Mouse (Mus musculus): ENCODE results near the gene Rbmx. TPM values are rescaled to one million over a fixed set of nuclear protein-coding genes. Genes with fewer than 3 reads are reported as not detected.

Rbmx gene
- polyA plus RNA-seq, 1 experiment, result 0.97 TPM

DNA sequence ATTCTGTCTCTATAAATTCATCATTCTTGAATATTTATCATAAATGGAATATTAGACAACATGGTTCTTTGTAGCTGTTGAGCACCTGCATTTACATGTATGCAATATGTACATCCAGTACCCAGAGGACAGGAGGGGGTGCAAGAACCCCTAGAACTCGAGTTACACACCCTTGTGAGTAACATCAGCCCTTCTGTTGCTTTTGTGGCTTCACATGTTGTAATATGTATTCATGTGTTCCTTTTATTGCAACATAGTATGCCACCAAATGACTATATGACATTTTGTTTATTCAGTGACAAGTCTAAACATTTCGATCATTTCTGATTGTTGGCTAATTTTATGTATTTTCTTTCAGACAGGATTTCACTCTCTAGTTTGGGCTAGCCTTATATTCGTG lies 15.7 kb downstream of the Rbmx start:
- no peak for TF ChIP-seq GATA1 (IDR thresholded peaks at IDR 0.05; ENCODE audit: low read length)
- Histone ChIP-seq H3K27me3 (ENCODE audit: control insufficient read depth) (no peaks in the 10 kb centered on the region), H3K36me3 (ENCODE audit: control insufficient read depth) (peaks cover 65% of the 10 kb centered on the region), H3K9me3 (ENCODE audit: control insufficient read depth, low read length) (no peaks in the 10 kb centered on the region), H3K4me3 (replicated peaks) (no peak overlapping the region), H3K4me1 (ENCODE audit: control insufficient read depth) (peaks cover 29% of the 10 kb centered on the region)

DNA sequence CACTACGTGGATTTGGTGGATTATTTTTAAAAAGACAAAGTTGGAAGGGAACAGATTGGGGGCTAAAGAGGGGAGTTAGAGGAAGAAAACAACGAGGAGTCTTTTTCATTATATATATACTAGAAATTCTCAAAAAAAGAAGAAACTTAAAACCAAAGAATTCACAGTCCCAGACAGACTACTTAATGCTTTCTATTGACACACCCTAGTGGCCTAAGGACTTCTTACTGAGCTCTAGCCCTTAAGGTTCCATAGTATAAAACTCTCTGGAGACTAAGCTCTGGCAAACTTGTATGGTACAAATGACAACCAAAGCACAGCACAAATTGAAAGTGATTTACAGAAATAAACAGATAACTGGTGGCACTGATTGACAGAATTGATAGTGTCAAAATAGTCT lies 18.8 kb downstream of the Rbmx start:
- H3K9me3 ChIP-seq (ENCODE audit: control insufficient read depth, low read length), result no peaks in the 10 kb centered on the region
- H3K27me3 ChIP-seq (ENCODE audit: control insufficient read depth), result no peaks in the 10 kb centered on the region
- TF ChIP-seq TAL1 (IDR thresholded peaks at IDR 0.05; ENCODE audit: low read length) (no peak), GATA1 (IDR thresholded peaks at IDR 0.05; ENCODE audit: low read length) (no peak)
- H3K4me1 ChIP-seq (ENCODE audit: control insufficient read depth), result peaks cover 45% of the 10 kb centered on the region
- H3K36me3 ChIP-seq (ENCODE audit: control insufficient read depth), result peaks cover 38% of the 10 kb centered on the region
- no peak overlapping the region for H3K4me3 ChIP-seq (replicated peaks)

DNA sequence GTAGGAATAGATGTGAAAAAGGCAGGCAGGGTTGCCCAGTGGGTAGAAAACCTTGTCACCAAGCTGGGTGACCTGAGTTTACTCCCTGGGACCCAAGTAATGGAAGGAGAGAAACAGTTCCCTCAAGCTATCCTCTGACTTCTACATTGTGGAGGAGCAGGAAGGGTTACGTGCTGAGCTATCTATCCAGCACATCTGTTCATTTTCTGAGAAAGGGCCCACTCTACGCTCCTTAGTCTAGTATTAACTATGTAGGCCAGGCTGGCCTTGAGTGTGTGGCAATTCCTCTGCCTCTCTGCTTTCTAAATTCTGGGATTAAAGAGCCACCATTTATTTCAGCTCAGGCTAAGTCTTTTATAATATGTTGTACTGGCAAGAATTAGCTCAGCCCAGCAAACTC lies 19.3 kb downstream of the Rbmx start:
- Histone ChIP-seq H3K36me3 (ENCODE audit: control insufficient read depth) (peaks cover 33% of the 10 kb centered on the region), H3K4me1 (ENCODE audit: control insufficient read depth) (peaks cover 45% of the 10 kb centered on the region), H3K9me3 (ENCODE audit: control insufficient read depth, low read length) (no peaks in the 10 kb centered on the region), H3K4me3 (replicated peaks) (peak overlapping the region; percentile 12), H3K27me3 (ENCODE audit: control insufficient read depth) (no peaks in the 10 kb centered on the region)
- TF ChIP-seq GATA1 (IDR thresholded peaks at IDR 0.05; ENCODE audit: low read length), result peak; percentile 78
- TF ChIP-seq TAL1 (IDR thresholded peaks at IDR 0.05; ENCODE audit: low read length), result peak; percentile 39; the same call in 2 of the 3 replicates

DNA sequence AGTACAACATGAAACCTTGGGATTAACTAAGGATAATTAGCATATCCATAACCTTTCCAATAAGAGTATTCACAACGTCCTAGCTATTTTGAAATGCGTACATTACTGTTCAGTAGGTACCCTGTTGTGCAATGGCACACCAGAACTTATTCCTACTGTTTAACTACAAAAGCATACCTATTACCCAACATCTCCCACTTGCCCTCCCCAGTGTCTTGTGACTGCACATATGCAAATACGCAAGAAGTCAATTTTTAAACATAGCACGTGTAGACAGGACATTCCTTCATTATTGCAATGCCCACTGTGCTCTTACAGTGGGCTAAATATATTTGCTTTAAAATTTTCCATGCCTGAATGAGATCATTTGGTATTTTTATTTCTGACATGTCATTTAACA lies 19.9 kb downstream of the Rbmx start:
- H3K9me3 ChIP-seq (ENCODE audit: control insufficient read depth, low read length), result no peaks in the 10 kb centered on the region
- H3K4me3 ChIP-seq (replicated peaks), result no peak overlapping the region
- H3K27me3 ChIP-seq (ENCODE audit: control insufficient read depth), result no peaks in the 10 kb centered on the region
- H3K36me3 ChIP-seq (ENCODE audit: control insufficient read depth), result peaks cover 28% of the 10 kb centered on the region
- TF ChIP-seq GATA1 (IDR thresholded peaks at IDR 0.05; ENCODE audit: low read length), result no peak
- TF ChIP-seq TAL1 (IDR thresholded peaks at IDR 0.05; ENCODE audit: low read length), result no peak
- peaks cover 46% of the 10 kb centered on the region for H3K4me1 ChIP-seq (ENCODE audit: control insufficient read depth)

DNA sequence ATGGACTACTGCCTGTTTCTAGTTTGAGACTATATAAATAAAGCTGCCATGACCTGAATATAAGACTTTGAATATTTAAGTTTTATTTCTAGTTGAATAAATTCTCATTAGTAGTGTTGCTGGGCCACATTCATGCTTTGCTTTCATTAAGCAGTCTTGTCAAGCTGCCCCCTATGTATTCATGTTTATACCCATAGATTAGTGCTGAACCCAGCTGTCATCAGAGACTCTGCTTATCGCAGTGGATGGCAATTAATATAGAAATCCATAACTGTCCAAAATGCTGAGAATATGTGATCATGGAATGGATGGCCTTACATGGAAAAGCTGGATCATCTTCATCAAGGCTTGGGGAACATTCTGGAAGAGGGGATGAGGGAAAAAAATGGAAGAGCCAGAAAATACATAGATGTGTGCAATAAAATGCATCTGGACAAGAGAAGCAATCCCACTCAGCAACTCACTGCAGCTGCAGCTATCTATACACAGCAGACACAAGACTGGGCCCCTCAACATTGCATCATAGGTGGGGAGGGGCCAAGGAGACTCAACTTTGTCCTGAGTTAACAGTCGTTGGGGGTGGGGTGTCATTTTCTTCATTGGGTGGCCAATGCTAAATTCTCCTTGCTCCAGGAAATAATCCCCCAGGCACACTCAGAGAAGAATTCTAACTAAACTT lies 27.8 kb downstream of the Rbmx start:
- Histone ChIP-seq H3K4me1 (ENCODE audit: control insufficient read depth) (peaks cover 41% of the 10 kb centered on the region), H3K36me3 (ENCODE audit: control insufficient read depth) (no peaks in the 10 kb centered on the region), H3K9me3 (ENCODE audit: control insufficient read depth, low read length) (no peaks in the 10 kb centered on the region), H3K27me3 (ENCODE audit: control insufficient read depth) (no peaks in the 10 kb centered on the region), H3K4me3 (replicated peaks) (no peak overlapping the region)
- TF ChIP-seq GATA1 (IDR thresholded peaks at IDR 0.05; ENCODE audit: low read length) (no peak; the same call in 1 of the 2 replicates), TAL1 (IDR thresholded peaks at IDR 0.05; ENCODE audit: low read length) (peak; percentile 67)

DNA sequence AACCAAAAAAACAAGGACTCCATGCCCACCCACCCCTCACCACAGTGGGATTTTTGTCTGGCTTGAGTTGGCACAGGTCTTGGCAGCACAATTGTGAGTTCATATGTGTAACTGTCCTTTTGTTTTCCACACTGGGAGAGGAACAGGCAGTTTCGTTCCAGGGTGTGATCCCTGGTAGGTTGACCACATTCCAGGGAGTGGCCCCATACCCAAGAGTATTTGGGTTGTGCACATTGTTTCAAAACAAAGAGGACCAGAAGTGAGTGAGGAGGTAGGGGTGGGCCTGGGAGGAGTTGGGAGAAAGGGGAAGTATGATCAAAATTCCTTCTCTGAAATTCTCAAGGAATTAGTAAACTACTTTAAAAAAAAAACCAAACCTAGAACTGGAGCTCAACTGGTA lies 33.5 kb downstream of the Rbmx start:
- Histone ChIP-seq H3K36me3 (ENCODE audit: control insufficient read depth) (no peaks in the 10 kb centered on the region), H3K4me1 (ENCODE audit: control insufficient read depth) (peaks cover 17% of the 10 kb centered on the region), H3K4me3 (replicated peaks) (no peak overlapping the region)

DNA sequence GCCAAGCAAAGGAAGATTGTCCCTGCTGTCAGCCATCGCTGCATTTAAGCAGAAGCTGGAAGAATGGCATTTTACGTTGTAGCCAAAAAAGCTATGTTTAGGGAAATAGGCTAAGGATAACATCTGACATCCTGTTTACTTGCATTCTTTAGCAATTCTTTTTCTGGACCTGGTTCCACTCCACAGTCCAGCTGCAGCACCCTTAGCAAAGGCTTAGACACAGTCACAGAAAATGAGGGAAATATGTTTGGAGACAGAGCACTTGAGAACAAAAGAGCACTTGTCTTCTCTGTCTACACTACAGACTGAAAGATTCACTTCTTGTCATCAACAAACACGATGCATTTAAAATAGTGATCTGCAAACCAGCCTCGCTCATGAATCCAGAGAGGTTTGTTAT lies 53.6 kb downstream of the Rbmx start:
- no peaks in the 10 kb centered on the region for H3K36me3 ChIP-seq (ENCODE audit: control insufficient read depth)
- peaks cover 2% of the 10 kb centered on the region; the same call in 1 of the 2 replicates for H3K27me3 ChIP-seq (ENCODE audit: control insufficient read depth)
- no peaks in the 10 kb centered on the region for H3K9me3 ChIP-seq (ENCODE audit: control insufficient read depth, low read length)
- H3K4me3 ChIP-seq (replicated peaks), result no peak overlapping the region
- peaks cover 1% of the 10 kb centered on the region; the same call in 1 of the 2 replicates for H3K4me1 ChIP-seq (ENCODE audit: control insufficient read depth)
- TF ChIP-seq TAL1 (IDR thresholded peaks at IDR 0.05; ENCODE audit: low read length), result no peak
- TF ChIP-seq GATA1 (IDR thresholded peaks at IDR 0.05; ENCODE audit: low read length), result no peak

More for the DNA sequence above, 33.5 kb downstream of the Rbmx start:
- H3K9me3 ChIP-seq (ENCODE audit: control insufficient read depth, low read length), result no peaks in the 10 kb centered on the region
- H3K27me3 ChIP-seq (ENCODE audit: control insufficient read depth), result no peaks in the 10 kb centered on the region
- TF ChIP-seq GATA1 (IDR thresholded peaks at IDR 0.05; ENCODE audit: low read length) (no peak), TAL1 (IDR thresholded peaks at IDR 0.05; ENCODE audit: low read length) (no peak)

DNA sequence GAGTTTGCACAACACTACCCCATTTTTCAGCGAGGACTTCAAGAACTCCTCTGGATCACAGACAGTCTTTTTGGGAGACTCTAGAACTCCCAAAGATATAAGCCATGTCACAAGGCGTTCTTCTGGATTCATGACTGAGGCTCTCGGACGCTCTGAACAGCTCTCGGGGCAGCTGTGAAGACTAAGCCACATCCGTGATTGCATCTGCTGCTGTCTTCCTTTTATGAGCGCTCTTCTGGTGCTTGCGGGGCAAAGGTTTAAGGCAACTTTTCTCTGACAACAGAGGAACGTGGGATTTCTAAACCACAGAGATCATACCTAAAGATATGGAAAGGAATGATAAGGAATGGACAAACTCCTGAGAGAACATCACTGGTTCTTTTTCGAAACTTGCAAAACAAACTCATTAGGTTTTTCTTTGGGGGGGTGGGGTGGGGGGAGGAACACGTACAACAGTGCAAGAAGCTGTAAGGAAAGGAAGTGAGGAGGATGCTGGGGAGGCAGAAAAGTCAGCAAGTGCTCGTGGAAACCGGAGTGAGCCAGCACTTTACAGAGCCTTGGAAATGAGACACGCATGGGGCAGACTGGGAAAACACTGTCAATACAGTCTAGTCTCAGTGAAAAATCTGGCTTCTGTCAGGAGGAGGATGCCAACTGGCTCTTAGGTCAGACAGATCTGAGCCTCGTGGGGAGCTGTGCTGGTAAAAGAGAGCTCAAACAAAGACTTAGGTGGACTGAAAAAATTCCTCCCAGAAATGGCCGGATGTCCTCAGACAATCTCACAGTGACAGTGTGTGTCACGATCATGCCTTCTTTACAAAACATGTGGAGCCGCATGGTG lies 54.2 kb downstream of the Rbmx start, which contains the start of gene Arhgef6:
Gene Arhgef6 (minus strand): TSS at position 359 of the 841 bp plus-strand sequence.
- Histone ChIP-seq H3K4me3 (replicated peaks) (no peak within 1 kb of the TSS), H3K36me3 (ENCODE audit: control insufficient read depth) (no peaks in the 10 kb centered on the region), H3K27me3 (ENCODE audit: control insufficient read depth) (peaks cover 2% of the 10 kb centered on the region; the same call in 1 of the 2 replicates), H3K9me3 (ENCODE audit: control insufficient read depth, low read length) (no peaks in the 10 kb centered on the region), H3K4me1 (ENCODE audit: control insufficient read depth) (peaks cover 1% of the 10 kb centered on the region; the same call in 1 of the 2 replicates)
- no peak for TF ChIP-seq TAL1 (IDR thresholded peaks at IDR 0.05; ENCODE audit: low read length)
- TF ChIP-seq GATA1 (IDR thresholded peaks at IDR 0.05; ENCODE audit: low read length), result no peak

DNA sequence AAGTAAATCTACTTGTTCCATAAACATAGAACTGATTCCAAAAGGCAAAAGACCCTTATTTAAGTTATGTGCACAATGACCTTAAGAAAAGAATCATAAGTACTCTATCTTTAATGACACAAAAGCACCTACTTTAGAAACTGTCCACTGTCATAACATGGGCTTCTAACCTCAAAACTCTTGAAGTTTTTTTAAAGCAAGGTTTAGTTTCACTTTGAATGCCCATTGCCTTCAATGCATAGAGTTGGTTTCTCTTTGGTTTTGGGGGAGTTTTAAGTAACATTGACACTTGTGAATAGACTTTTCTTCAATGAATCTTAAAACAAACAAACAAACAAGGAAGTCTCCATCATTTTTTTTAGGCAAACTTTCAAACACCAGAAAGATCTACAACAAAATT lies 55.3 kb downstream of the Rbmx start:
- H3K4me3 ChIP-seq (replicated peaks), result no peak overlapping the region
- peaks cover 2% of the 10 kb centered on the region; the same call in 1 of the 2 replicates for H3K27me3 ChIP-seq (ENCODE audit: control insufficient read depth)
- no peak for TF ChIP-seq GATA1 (IDR thresholded peaks at IDR 0.05; ENCODE audit: low read length)
- TF ChIP-seq TAL1 (IDR thresholded peaks at IDR 0.05; ENCODE audit: low read length), result no peak
- H3K9me3 ChIP-seq (ENCODE audit: control insufficient read depth, low read length), result no peaks in the 10 kb centered on the region
- H3K4me1 ChIP-seq (ENCODE audit: control insufficient read depth), result peaks cover 1% of the 10 kb centered on the region; the same call in 1 of the 2 replicates
- no peaks in the 10 kb centered on the region for H3K36me3 ChIP-seq (ENCODE audit: control insufficient read depth)
